Mouse (Mus musculus): ENCODE results near the gene Gm13199.

GRCm38 (mm10) chr2:5906092-5906491, 43.4 kb upstream of the Gm13199 start:
- TF ChIP-seq CTCF (IDR thresholded peaks at IDR 0.05; ENCODE audit: insufficient read depth, low read depth, low read length) = no peak
- TF ChIP-seq POLR2A (IDR thresholded peaks at IDR 0.05; ENCODE audit: insufficient read depth, low read depth, low read length) = no peak
